Mouse (Mus musculus) stomach, embryonic 16.5 days (tissue): ENCODE results near the gene Peli1. TPM values are rescaled to one million over a fixed set of nuclear protein-coding genes. Genes with fewer than 3 reads are reported as not detected.
"Not testable (repeated sequence)": the region's sequence is repeated elsewhere in the genome, so short reads cannot be mapped to it uniquely, and the experiment has no call there.

Source experiments
- ATAC-seq: fragments of 200-750 bp; cut with Nextera tagmentation; 2 replicates; pipeline ENCODE4 v1.8.0; 2017; ENCODE audit warnings: moderate number of reproducible peaks, moderate TSS enrichment; ENCODE audit not compliant: insufficient read depth, low FRiP score
- H3K27ac ChIP-seq: fragments of 300-500 bp; sonication (generic); 2 replicates; pipeline ENCODE4 v1.5.1; 2014; ENCODE audit warnings: low read length
- H3K27me3 ChIP-seq: fragments of 300-500 bp; sonication (generic); 2 replicates; pipeline ENCODE4 v1.6.1; 2014; ENCODE audit warnings: low read length, control low read depth, mixed read lengths; ENCODE audit not compliant: control insufficient read depth, insufficient read depth
- H3K36me3 ChIP-seq: fragments of 300-500 bp; sonication (generic); 2 replicates; pipeline ENCODE4 v1.6.1; 2014; ENCODE audit warnings: low read length; ENCODE audit not compliant: control insufficient read depth, insufficient read depth
- H3K4me1 ChIP-seq: fragments of 300-500 bp; sonication (generic); 2 replicates; pipeline ENCODE4 v1.6.1; 2014; ENCODE audit warnings: low read length, control low read depth, mixed read lengths; ENCODE audit not compliant: control insufficient read depth, insufficient read depth
- H3K4me2 ChIP-seq: fragments of 300-500 bp; sonication (generic); 2 replicates; pipeline ENCODE4 v1.6.1; 2014; ENCODE audit warnings: low read depth, low read length, mixed read lengths
- H3K4me3 ChIP-seq: fragments of 300-500 bp; sonication (generic); replicated peaks from 2 replicates; pipeline ENCODE4 v1.5.1; 2014; ENCODE audit warnings: mild to moderate bottlenecking, low read length
- H3K9ac ChIP-seq: fragments of 300-500 bp; sonication (generic); 2 replicates; pipeline ENCODE4 v1.6.1; 2014; ENCODE audit warnings: low read length
- H3K9me3 ChIP-seq: fragments of 300-500 bp; sonication (generic); replicated peaks from 2 replicates; pipeline ENCODE4 v1.6.1; 2016; ENCODE audit warnings: low read length, control low read depth; ENCODE audit not compliant: control insufficient read depth
- WGBS: fragments of 180-500 bp; shearing (Covaris S2); extraction: QIAGEN DNeasy Blood & Tissue Kit; methylation state at CpG from one replicate; pipeline ENCODE4 v1.1.7; 2014; 5-methylcytosine and 5-hydroxymethylcytosine counted together
- polyA plus RNA-seq: library from polyadenylated mRNA; unstranded; fragments of >200 nt; fragmentation: Nextera tagmentation; extraction: Ambion mirVana; gene quantifications from 2 replicates; pipeline ENCODE4 v1.2.1, GENCODE M21; 2015

Peli1 gene
- polyA plus RNA-seq, 1 experiment from 2014 or later: 24.3 TPM

GRCm38 (mm10) chr11:21181616-21182015, 90.5 kb downstream of the Peli1 start:
- Histone ChIP-seq H3K27me3 (no peaks in the 10 kb centered on the region), H3K4me1 (no peaks in the 10 kb centered on the region), H3K27ac (no peak overlapping the region), H3K9ac (no peak overlapping the region), H3K36me3 (no peaks in the 10 kb centered on the region), H3K4me3 (no peak overlapping the region), H3K4me2 (no peak overlapping the region), H3K9me3 (no peaks in the 10 kb centered on the region)
- ATAC-seq: no peak
- WGBS: 67% methylated on average over 2 of the region's 2 CpGs

- H3K27ac ChIP-seq: no peak overlapping the region
- ATAC-seq: no peak
- 51% methylated on average over 1 of the region's 1 CpGs for WGBS
- no peaks in the 10 kb centered on the region for H3K27me3 ChIP-seq
- H3K4me1 ChIP-seq: no peaks in the 10 kb centered on the region
- H3K4me3 ChIP-seq: no peak overlapping the region
- no peaks in the 10 kb centered on the region for H3K36me3 ChIP-seq
- H3K9me3 ChIP-seq: no peaks in the 10 kb centered on the region
- H3K9ac ChIP-seq: no peak overlapping the region
- no peak overlapping the region for H3K4me2 ChIP-seq
These were observed 91.6 kb downstream of the Peli1 start for GRCm38 (mm10) chr11:21182709-21183108.

- not testable (repeated sequence) for H3K27ac ChIP-seq, H3K4me3 ChIP-seq, H3K36me3 ChIP-seq, ATAC-seq, H3K9me3 ChIP-seq, H3K9ac ChIP-seq, H3K4me1 ChIP-seq, H3K4me2 ChIP-seq, H3K27me3 ChIP-seq
- 90% methylated on average over 8 of the region's 8 CpGs for WGBS
These were observed 100.7 kb downstream of the Peli1 start for GRCm38 (mm10) chr11:21191821-21192220.

GRCm38 (mm10) chr11:21194851-21195250, 103.8 kb downstream of the Peli1 start:
- H3K9ac ChIP-seq: no peak overlapping the region
- H3K4me2 ChIP-seq: no peak overlapping the region
- WGBS: 94% methylated on average over 3 of the region's 3 CpGs
- no peaks in the 10 kb centered on the region for H3K27me3 ChIP-seq
- no peaks in the 10 kb centered on the region for H3K9me3 ChIP-seq
- H3K4me1 ChIP-seq: no peaks in the 10 kb centered on the region
- no peak overlapping the region for H3K27ac ChIP-seq
- no peak for ATAC-seq
- H3K4me3 ChIP-seq: no peak overlapping the region
- no peaks in the 10 kb centered on the region for H3K36me3 ChIP-seq

Other genes with a start within 250 kb of the Peli1 start
- 9.6 and 9.7 TPM in 2 replicates for gene Vps54, start 148.0 kb downstream of the Peli1 start, polyA plus RNA-seq